ENCODE assay signal across 18 mouse cellular contexts in the genomic region with DNA sequence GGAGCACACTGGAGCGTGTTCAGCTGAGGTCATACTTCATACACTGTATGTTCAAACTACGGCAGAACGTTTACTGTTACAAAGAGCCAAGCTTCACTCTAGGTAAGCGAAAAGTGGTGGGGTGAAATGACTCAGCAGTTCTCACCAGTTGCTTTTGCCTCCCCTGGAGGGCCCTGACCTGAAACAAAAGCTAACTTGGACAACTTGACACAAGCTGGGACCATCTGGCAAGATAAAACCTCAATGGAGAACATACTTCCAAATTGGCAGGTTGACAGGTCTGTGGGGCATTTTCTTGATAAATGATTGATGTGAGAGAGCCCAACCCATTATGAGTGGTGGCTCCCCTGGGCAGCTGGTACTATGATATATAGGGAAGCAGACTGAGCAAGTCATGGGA. TPM values are rescaled to one million over a fixed set of nuclear protein-coding genes. Genes with fewer than 3 reads are reported as not detected.
DNase-seq lines count a peak whose midpoint lies in the region; ATAC-seq lines count a peak whose summit lies in the region.
"Had no signal": no experiment of that assay in that cellular context is flagged by ENCODE, and none has a peak within 500 bp of the region (broad histone marks: within the 10 kb centered on the region; RNA-seq: fewer than 3 reads in every experiment).

No protein-coding gene starts in this region.

- no peak overlapping the region for H3K27ac ChIP-seq in stomach, embryonic 16.5 days (ENCODE audit: low read length)
- H3K27ac ChIP-seq: embryonic facial prominence, embryonic 13.5 days; forebrain, embryonic 13.5 days; kidney, postnatal 0 days; midbrain, embryonic 13.5 days had no signal

- no peak overlapping the region for H3K4me3 ChIP-seq in stomach, embryonic 16.5 days (replicated peaks; ENCODE audit: low read length)
- H3K4me3 ChIP-seq: embryonic facial prominence, embryonic 13.5 days; forebrain, embryonic 13.5 days; midbrain, embryonic 13.5 days had no signal

- no peaks in the 10 kb centered on the region for H3K27me3 ChIP-seq in stomach, embryonic 16.5 days (ENCODE audit: control insufficient read depth, insufficient read depth, low read length)
- H3K27me3 ChIP-seq: embryonic facial prominence, embryonic 13.5 days; forebrain, embryonic 13.5 days; midbrain, embryonic 13.5 days had no signal

- no peak overlapping the region for H3K9ac ChIP-seq in stomach, embryonic 16.5 days (ENCODE audit: low read length)
- H3K9ac ChIP-seq: embryonic facial prominence, embryonic 13.5 days; forebrain, embryonic 13.5 days; midbrain, embryonic 13.5 days had no signal

- peak; percentile 33; the same call in 1 of the 2 replicates for ATAC-seq in stomach, embryonic 16.5 days (ENCODE audit: insufficient read depth, low FRiP score)
- ATAC-seq: forebrain, embryonic 13.5 days; midbrain, embryonic 13.5 days had no signal

- H3K4me1 ChIP-seq in stomach, embryonic 16.5 days (ENCODE audit: control insufficient read depth, insufficient read depth, low read length), result no peaks in the 10 kb centered on the region
- H3K4me1 ChIP-seq: forebrain, embryonic 13.5 days; midbrain, embryonic 13.5 days had no signal

- intact Hi-C loops in heart, postnatal 10 days (cut with DNase I), result loop anchor here (5.0 kb wide), 1 partner anchor 48 kb away; no protein-coding TSS in a partner anchor
- intact Hi-C loops in left cerebral cortex, postnatal 4 days (cut with DNase I), result loop anchor here (10.0 kb wide), 1 partner anchor 56 kb away; the partner anchor contains the start of gene Tiparp
- intact Hi-C loops in left cerebral cortex, postnatal 14 days (cut with DNase I), result no loop called here

- 60% methylated on average over 4 of the region's 4 CpGs for WGBS in stomach, embryonic 16.5 days

- DNase-seq in heart, postnatal 10 days, result peak; percentile 15 to 26
- no peak for DNase-seq in heart, adult 9 months (ENCODE audit: low spot score in 2 of 2)
- peak; percentile 8 for DNase-seq in left cerebral cortex, postnatal 4 days
- no peak for DNase-seq in left cerebral cortex, postnatal 14 days (ENCODE audit: low spot score in 2 of 2)
- peak; percentile 80 for DNase-seq in NIH3T3 (ENCODE audit: low read depth)
- DNase-seq in lung, postnatal 10 days, result no peak
- no peak for DNase-seq in left cerebral cortex, adult 9 months (ENCODE audit: low spot score in 2 of 2)
- DNase-seq: adrenal gland, postnatal 25 days; cerebellum, postnatal 36 days; layer of hippocampus, adult 9-11 months; lung, postnatal 36 days; right cerebral cortex, postnatal 14 days had no signal

- H3K36me3 ChIP-seq in stomach, embryonic 16.5 days (ENCODE audit: control insufficient read depth, insufficient read depth, low read length), result no peaks in the 10 kb centered on the region
- H3K36me3 ChIP-seq: embryonic facial prominence, embryonic 13.5 days; midbrain, embryonic 13.5 days had no signal

- no peaks in the 10 kb centered on the region for H3K9me3 ChIP-seq in stomach, embryonic 16.5 days (replicated peaks; ENCODE audit: control insufficient read depth, low read length)
- H3K9me3 ChIP-seq: embryonic facial prominence, embryonic 13.5 days; forebrain, embryonic 13.5 days; midbrain, embryonic 13.5 days had no signal

- no peak overlapping the region for H3K4me2 ChIP-seq in stomach, embryonic 16.5 days (ENCODE audit: low read depth, low read length)
- H3K4me2 ChIP-seq: embryonic facial prominence, embryonic 13.5 days; forebrain, embryonic 13.5 days; liver, embryonic 11.5 days; midbrain, embryonic 13.5 days had no signal

RNA-seq across cellular contexts. Expression of gene Tiparp, which starts 59.0 kb away (rescaled TPM):
- total RNA-seq in heart, postnatal 10 days (2021), result 10 to 100 TPM; 15.3 to 15.4 TPM
- total RNA-seq in left cerebral cortex, postnatal 4 days (2021), result 10 to 100 TPM; 13.7 to 17.3 TPM
- total RNA-seq in left cerebral cortex, postnatal 14 days (2021), result 10 to 100 TPM; 10.9 to 15.4 TPM
- polyA plus RNA-seq in stomach, embryonic 16.5 days (2015; fragmentation: Nextera tagmentation; extraction: Ambion mirVana), result 38.0 and 38.6 TPM in 2 replicates

Comparison
In these comparisons a context has a peak if more than half of its experiments do, and no peak if none do; other contexts are left out.
1. DNase-seq: peak in heart, postnatal 10 days (2 of 2), left cerebral cortex, postnatal 4 days (single experiment) and NIH3T3 (single experiment); none in heart, adult 9 months (0 of 2), left cerebral cortex, postnatal 14 days (0 of 2), lung, postnatal 10 days (single experiment) and left cerebral cortex, adult 9 months (0 of 2).